Mouse (Mus musculus): Measurements from ENCODE around the gene 4930522H14Rik. TPM values are rescaled to one million over a fixed set of nuclear protein-coding genes. Genes with fewer than 3 reads are reported as not detected.

4930522H14Rik gene
- polyA plus RNA-seq, 1 experiment from 2014 or later = not detected

- Histone ChIP-seq H3K9ac (no peak overlapping the region), H3K27ac (replicated peaks) (no peak overlapping the region), H3K4me2 (no peak overlapping the region), H3K36me3 (replicated peaks) (no peaks in the 10 kb centered on the region), H3K9me3 (replicated peaks) (no peaks in the 10 kb centered on the region), H3K4me3 (replicated peaks) (no peak overlapping the region), H3K4me1 (replicated peaks) (no peaks in the 10 kb centered on the region), H3K27me3 (no peaks in the 10 kb centered on the region)
- WGBS (ENCODE audit: insufficient replicate concordance) = 63% methylated on average over 15 of the region's 15 CpGs
- ATAC-seq (ENCODE audit: insufficient read depth) = no peak
Observed at GRCm38 (mm10) chr4:109530245-109530816, 766 bp downstream of the 4930522H14Rik start.

DNA sequence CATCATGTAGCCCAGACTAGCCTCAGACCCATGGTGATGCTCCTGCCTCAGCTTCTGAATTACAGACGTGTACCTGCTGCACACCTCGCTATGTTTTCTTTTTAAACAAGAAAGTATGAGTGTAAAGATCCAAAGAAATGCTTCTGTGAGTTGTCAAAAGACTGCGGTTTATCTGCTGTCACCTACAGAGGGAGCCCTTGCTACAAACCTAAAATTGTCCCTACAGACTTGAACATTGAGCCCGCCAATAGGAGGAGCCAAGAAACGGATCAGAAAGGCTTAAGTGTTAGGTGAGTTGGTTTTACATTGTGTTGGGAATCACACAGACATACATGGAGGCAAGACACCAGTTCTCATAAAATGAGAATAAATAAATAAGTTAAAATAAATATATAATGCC, 26.2 kb downstream of the 4930522H14Rik start:
- Histone ChIP-seq H3K27ac (replicated peaks) (no peak overlapping the region), H3K36me3 (replicated peaks) (no peaks in the 10 kb centered on the region), H3K9me3 (replicated peaks) (no peaks in the 10 kb centered on the region), H3K4me2 (no peak overlapping the region), H3K9ac (no peak overlapping the region), H3K27me3 (peaks cover 19% of the 10 kb centered on the region), H3K4me1 (replicated peaks) (no peaks in the 10 kb centered on the region), H3K4me3 (replicated peaks) (no peak overlapping the region)
- WGBS (ENCODE audit: insufficient replicate concordance) = 3% methylated on average over 5 of the region's 5 CpGs
- ATAC-seq (ENCODE audit: insufficient read depth) = no peak

DNA sequence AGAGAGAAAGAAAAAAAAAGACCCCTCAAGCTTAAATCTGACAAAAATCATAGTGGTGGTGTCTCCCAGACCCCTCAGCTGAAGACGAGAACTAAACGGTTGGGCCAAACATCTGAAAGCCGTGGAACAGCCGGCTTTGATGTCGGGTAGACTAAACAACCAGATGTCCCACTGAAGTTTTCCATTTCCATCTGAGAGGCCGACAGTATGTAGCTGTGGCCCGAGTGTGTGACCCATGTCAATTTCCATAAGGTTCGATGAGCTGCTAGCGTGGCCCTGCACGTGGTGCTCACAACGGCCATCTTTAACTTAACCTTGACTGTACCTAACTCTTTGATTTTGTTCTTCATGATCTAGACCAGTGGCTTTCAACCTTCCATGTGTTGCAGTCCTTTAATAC, 32.6 kb downstream of the 4930522H14Rik start:
- Histone ChIP-seq H3K9ac (no peak overlapping the region), H3K36me3 (replicated peaks) (no peaks in the 10 kb centered on the region), H3K27ac (replicated peaks) (no peak overlapping the region), H3K9me3 (replicated peaks) (no peaks in the 10 kb centered on the region), H3K27me3 (peaks cover 32% of the 10 kb centered on the region), H3K4me2 (no peak overlapping the region), H3K4me1 (replicated peaks) (no peaks in the 10 kb centered on the region), H3K4me3 (replicated peaks) (no peak overlapping the region)
- 70% methylated on average over 11 of the region's 11 CpGs for WGBS (ENCODE audit: insufficient replicate concordance)
- no peak for ATAC-seq (ENCODE audit: insufficient read depth)

- no peak overlapping the region for H3K27ac ChIP-seq (replicated peaks)
- H3K4me2 ChIP-seq = no peak overlapping the region
- no peak overlapping the region for H3K9ac ChIP-seq
- no peak overlapping the region for H3K4me3 ChIP-seq (replicated peaks)
- peaks cover 4% of the 10 kb centered on the region for H3K4me1 ChIP-seq (replicated peaks)
- H3K36me3 ChIP-seq (replicated peaks) = no peaks in the 10 kb centered on the region
- ATAC-seq (ENCODE audit: insufficient read depth) = no peak
- H3K9me3 ChIP-seq (replicated peaks) = no peaks in the 10 kb centered on the region
- peaks cover 25% of the 10 kb centered on the region for H3K27me3 ChIP-seq
Observed at GRCm38 (mm10) chr4:109493581-109493980, 37.5 kb downstream of the 4930522H14Rik start.

DNA sequence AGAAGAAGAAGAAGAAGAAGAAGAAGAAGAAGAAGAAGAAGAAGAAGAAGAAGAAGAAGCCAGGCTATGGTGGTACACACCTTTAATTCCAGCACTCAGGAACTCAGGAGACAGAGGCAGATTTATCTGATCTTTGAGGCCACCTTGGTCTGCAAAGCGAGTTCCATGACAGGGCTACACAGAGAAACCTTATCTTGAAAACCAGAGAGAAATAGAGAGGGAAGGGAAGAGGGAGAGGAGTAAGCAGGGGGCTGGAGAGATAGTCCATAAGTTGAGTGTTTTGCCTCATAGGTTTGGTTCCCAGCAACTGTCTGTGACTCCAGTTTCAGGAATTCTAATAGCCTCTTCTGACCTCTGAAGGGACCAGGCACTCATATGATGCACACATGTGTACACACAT, 42.3 kb downstream of the 4930522H14Rik start:
- peaks cover 16% of the 10 kb centered on the region for H3K27me3 ChIP-seq
- no peak overlapping the region for H3K9ac ChIP-seq
- H3K4me2 ChIP-seq = no peak overlapping the region
- H3K4me1 ChIP-seq (replicated peaks) = peaks cover 13% of the 10 kb centered on the region
- H3K9me3 ChIP-seq (replicated peaks) = no peaks in the 10 kb centered on the region
- ATAC-seq (ENCODE audit: insufficient read depth) = peak; percentile 68
- H3K36me3 ChIP-seq (replicated peaks) = no peaks in the 10 kb centered on the region
- no peak overlapping the region for H3K27ac ChIP-seq (replicated peaks)
- 22% methylated on average over 1 of the region's 1 CpGs for WGBS (ENCODE audit: insufficient replicate concordance)
- H3K4me3 ChIP-seq (replicated peaks) = no peak overlapping the region

- Histone ChIP-seq H3K27ac (replicated peaks) (no peak within 1 kb of the TSS), H3K9me3 (replicated peaks) (no peaks in the 10 kb centered on the region), H3K9ac (no peak within 1 kb of the TSS), H3K27me3 (peaks cover 41% of the 10 kb centered on the region), H3K4me2 (no peak within 1 kb of the TSS), H3K4me1 (replicated peaks) (peaks cover 13% of the 10 kb centered on the region), H3K36me3 (replicated peaks) (no peaks in the 10 kb centered on the region), H3K4me3 (replicated peaks) (no peak within 1 kb of the TSS)
- 64% methylated on average over 3 of the region's 3 CpGs for WGBS (ENCODE audit: insufficient replicate concordance)
- no peak; the same call in 1 of the 2 replicates for ATAC-seq (ENCODE audit: insufficient read depth)
Observed at GRCm38 (mm10) chr4:109484621-109485020, 46.5 kb downstream of the 4930522H14Rik start, which contains the start of gene Rnf11. TSS of gene Rnf11 (minus strand) at chr4:109484728.

DNA sequence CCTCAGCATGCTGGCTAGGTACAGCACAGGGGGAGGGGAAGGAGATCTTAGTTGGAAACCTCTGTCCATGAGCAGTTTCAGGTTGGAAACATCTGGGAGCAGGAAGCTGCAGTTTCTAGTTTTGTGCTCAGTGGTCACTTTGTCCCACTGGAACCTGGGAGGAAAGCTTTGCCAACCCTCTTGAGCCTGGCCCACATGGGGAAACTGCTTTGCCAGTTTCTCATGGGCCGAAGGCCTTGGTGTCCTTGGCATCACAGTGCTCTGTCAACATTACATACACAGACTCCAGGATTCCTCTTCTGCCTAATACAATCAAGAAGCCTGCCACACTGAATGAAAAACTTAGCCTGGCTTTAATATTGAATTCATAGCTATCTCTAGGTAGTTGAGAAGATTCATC, 48.4 kb downstream of the 4930522H14Rik start:
- ATAC-seq (ENCODE audit: insufficient read depth) = no peak

DNA sequence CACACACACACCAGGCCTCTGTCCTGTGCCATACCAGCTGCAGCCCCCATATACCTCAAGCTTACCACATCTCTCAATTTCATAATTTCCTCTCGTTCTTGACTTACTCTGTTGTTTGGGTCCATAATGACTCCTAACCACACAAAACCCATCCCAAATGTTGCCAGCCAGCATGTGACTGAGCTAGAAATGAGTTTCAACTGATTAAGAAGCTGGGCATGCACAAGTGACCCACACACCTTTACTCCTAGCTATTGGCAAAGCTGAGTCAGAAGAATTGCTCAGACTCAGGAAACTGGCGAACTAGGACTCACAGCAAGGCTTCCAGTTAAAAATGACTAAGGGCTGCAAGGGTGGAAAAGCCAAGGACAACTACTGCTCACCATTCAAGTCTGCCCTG, 49.7 kb downstream of the 4930522H14Rik start:
- Histone ChIP-seq H3K4me2 (no peak overlapping the region), H3K9ac (no peak overlapping the region), H3K4me1 (replicated peaks) (peaks cover 9% of the 10 kb centered on the region), H3K4me3 (replicated peaks) (no peak overlapping the region), H3K9me3 (replicated peaks) (no peaks in the 10 kb centered on the region), H3K27me3 (peaks cover 45% of the 10 kb centered on the region), H3K36me3 (replicated peaks) (no peaks in the 10 kb centered on the region), H3K27ac (replicated peaks) (no peak overlapping the region)
- no peak for ATAC-seq (ENCODE audit: insufficient read depth)
- 47% methylated on average over 2 of the region's 2 CpGs for WGBS (ENCODE audit: insufficient replicate concordance)

More for the DNA sequence above, 48.4 kb downstream of the 4930522H14Rik start:
- H3K4me1 ChIP-seq (replicated peaks) = peaks cover 2% of the 10 kb centered on the region
- H3K36me3 ChIP-seq (replicated peaks) = no peaks in the 10 kb centered on the region
- H3K27me3 ChIP-seq = peaks cover 43% of the 10 kb centered on the region
- no peak overlapping the region for H3K4me3 ChIP-seq (replicated peaks)
- WGBS (ENCODE audit: insufficient replicate concordance) = 62% methylated on average over 1 of the region's 1 CpGs
- H3K4me2 ChIP-seq = no peak overlapping the region
- no peak overlapping the region for H3K27ac ChIP-seq (replicated peaks)
- H3K9me3 ChIP-seq (replicated peaks) = no peaks in the 10 kb centered on the region
- no peak overlapping the region for H3K9ac ChIP-seq

DNA sequence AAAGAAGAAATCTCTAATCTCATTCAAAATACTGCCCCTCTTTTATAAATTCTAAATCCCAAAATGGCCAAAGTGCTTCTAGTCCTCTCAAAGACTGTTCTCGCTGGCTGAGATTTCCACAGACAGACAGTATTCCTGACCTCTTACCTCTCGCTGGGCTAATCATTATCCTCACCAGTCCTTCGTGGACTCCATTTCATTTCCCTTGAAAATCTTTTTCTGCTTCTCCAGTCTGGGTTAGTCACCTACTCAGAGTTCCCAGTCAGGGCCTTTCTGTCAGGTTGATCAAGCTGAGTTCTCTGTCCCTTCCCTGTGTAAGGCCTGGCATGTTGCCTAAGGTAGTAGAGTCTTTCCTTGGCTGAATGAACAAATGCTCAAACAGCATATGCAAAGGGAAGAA, 53.6 kb downstream of the 4930522H14Rik start:
- Histone ChIP-seq H3K9me3 (replicated peaks) (no peaks in the 10 kb centered on the region), H3K4me1 (replicated peaks) (peaks cover 26% of the 10 kb centered on the region), H3K4me3 (replicated peaks) (no peak overlapping the region), H3K27me3 (peaks cover 26% of the 10 kb centered on the region), H3K36me3 (replicated peaks) (peaks cover 10% of the 10 kb centered on the region), H3K4me2 (no peak overlapping the region; the same call in 1 of the 2 replicates), H3K27ac (replicated peaks) (no peak overlapping the region), H3K9ac (no peak overlapping the region)
- WGBS (ENCODE audit: insufficient replicate concordance) = 73% methylated on average over 3 of the region's 3 CpGs
- ATAC-seq (ENCODE audit: insufficient read depth) = no peak

GRCm38 (mm10) chr4:109476554-109477014, 54.5 kb downstream of the 4930522H14Rik start:
- WGBS (ENCODE audit: insufficient replicate concordance) = under 1% methylated on average over 39 of the region's 39 CpGs

DNA sequence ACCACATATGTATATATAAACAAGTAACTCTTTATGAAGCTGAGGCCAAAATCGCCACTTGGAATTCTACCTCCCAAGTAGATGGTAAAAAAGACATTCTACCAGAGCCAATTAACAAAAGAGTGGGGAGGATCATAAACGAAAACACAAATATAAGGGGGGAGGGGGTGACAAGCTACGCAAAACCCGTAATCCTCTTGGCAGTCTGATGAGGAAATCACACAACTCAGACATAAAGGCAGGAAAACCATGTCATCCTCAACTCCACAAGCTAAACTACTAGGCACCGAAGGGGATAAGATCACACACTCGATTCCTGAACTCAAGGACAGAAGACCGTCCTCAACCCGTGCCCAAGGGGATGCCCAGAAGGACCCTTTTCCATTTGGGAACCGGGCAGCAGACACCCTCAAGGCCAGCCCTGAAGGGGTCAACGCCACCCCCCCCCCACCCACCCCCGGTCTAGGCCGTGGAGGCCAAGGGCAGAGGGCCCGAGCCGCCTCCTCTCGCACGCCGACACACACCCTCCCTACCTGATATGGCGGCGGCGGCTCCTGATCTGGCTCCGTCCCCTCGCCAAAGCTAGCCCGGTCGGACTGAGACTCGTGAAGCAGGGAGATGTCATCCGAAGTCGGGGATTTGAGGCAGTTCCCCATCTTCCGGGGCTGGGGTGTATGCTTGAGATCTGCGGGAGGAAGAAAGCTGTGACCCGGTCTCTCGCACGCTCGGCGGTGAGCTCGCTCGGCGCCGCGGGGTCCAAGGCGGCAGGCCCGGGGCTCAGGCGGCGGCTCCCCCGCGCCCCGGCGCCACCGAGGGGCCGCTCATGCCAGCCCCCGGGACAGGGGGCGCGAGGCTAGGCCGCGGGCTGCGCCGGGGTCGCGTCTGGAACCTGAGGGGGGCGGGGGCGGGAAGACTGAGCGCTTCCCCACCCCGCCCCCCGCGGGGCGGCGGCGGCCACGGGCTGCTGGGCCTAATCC, 55.2 kb downstream of the 4930522H14Rik start:
- Histone ChIP-seq H3K9ac (peak overlapping the region; percentile 100), H3K27ac (replicated peaks) (peak overlapping the region; percentile 96), H3K4me2 (peak overlapping the region; percentile 90), H3K4me3 (replicated peaks) (peak overlapping the region; percentile 95), H3K9me3 (replicated peaks) (no peaks in the 10 kb centered on the region), H3K4me1 (replicated peaks) (peaks cover 39% of the 10 kb centered on the region), H3K27me3 (peaks cover 12% of the 10 kb centered on the region), H3K36me3 (replicated peaks) (peaks cover 19% of the 10 kb centered on the region)
- WGBS (ENCODE audit: insufficient replicate concordance) = under 1% methylated on average over 59 of the region's 68 CpGs
- ATAC-seq (ENCODE audit: insufficient read depth) = peak; percentile 81

More at GRCm38 (mm10) chr4:109476554-109477014, 54.5 kb downstream of the 4930522H14Rik start:
- Histone ChIP-seq H3K4me2 (peak overlapping the region; percentile 90), H3K4me1 (replicated peaks) (peaks cover 33% of the 10 kb centered on the region), H3K4me3 (replicated peaks) (peak overlapping the region; percentile 95), H3K27ac (replicated peaks) (peak overlapping the region; percentile 96), H3K27me3 (peaks cover 18% of the 10 kb centered on the region), H3K9ac (peak overlapping the region; percentile 100), H3K9me3 (replicated peaks) (no peaks in the 10 kb centered on the region), H3K36me3 (replicated peaks) (peaks cover 18% of the 10 kb centered on the region)
- ATAC-seq (ENCODE audit: insufficient read depth) = peak; percentile 96
